Mouse (Mus musculus) frontal cortex, adult (tissue): ENCODE measurements around the gene Slc22a26.
"Not testable (repeated sequence)": the region's sequence is repeated elsewhere in the genome, so short reads cannot be mapped to it uniquely, and the experiment has no call there.

Source experiments
- ATAC-seq: cut with Nextera tagmentation; 2 replicates; pipeline ENCODE4 v1.9.2; 2017; ENCODE audit warnings: mild to moderate bottlenecking, moderate library complexity, mixed read lengths; ENCODE audit not compliant: low TSS enrichment

Slc22a26 gene

DNA sequence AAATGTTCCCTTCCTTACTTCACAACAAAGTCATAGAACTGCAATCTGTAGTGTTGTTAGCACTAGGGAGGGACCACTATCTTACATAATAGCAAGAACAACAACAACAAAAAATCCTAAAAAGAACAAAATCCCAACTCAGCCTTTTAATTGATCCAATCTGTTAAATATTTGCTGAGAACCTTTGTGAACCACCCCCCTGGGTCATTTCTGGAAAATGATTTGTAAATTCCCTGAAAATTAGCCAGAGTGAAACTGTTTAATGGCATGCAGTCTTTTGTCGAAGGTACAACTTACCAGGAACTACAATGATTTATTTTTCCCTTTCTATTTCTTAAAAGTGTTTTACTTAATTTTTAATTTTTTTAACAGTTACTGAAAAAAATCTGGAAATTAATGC is at the start of gene Slc22a26:
Gene Slc22a26, minus strand, starts transcription at position 97 of the 400 bp plus-strand sequence.
- no peak for ATAC-seq

DNA sequence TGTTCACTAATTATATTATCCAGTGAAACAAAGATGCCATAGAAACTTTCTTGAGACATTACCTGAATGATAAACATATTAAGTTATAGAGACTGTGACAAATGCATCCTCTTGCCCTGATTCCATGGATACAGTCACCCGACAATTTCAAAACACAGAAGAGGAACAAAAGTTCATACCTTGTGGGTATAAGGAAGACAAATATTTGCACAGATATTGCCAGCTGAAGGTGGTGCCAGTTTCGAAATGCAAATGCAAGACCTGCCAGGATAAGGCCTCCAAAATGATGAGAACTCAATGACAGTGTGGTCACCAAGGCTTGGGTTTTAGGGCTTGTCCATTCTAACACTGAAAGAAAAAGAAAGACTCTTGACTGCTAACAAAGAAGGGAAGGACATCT is 27.4 kb upstream of the Slc22a26 start:
- no peak for ATAC-seq

DNA sequence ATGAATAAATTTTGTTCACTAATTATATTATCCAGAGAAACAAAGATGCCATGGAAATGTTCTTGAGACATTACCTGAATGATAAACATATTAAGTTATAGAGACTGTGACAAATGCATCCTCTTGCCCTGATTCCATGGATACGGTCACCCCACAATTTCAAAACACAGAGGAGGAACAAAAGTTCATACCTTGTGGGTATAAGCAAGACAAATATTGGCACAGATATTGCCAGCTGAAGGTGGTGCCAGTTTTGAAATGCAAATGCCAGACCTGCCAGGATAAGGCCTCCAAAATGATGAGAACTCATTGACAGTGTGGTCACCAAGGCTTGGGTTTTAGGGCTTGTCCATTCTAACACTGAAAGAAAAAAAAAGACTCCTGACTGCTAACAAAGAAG is 11.9 kb downstream of the Slc22a26 start:
- no peak for ATAC-seq

DNA sequence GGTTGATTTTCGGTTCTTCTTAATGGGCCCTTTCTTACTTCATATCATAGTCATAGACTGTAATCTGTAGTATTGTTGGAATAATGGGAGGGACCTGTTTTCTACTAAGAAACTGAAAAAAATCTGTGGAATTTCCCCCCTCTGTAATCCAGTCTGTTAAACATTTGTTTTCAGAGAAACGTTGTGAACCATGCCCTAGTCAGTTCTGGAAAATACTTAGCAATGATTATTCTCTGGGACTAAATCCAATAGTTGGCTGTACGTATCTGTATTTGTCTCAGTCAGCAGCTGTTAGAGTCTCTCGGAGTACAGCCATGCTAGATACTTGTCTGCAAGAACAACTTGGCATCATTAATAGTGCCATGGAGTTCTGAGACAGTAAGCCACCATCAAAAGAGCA is 27.2 kb downstream of the Slc22a26 start:
- no peak for ATAC-seq

DNA sequence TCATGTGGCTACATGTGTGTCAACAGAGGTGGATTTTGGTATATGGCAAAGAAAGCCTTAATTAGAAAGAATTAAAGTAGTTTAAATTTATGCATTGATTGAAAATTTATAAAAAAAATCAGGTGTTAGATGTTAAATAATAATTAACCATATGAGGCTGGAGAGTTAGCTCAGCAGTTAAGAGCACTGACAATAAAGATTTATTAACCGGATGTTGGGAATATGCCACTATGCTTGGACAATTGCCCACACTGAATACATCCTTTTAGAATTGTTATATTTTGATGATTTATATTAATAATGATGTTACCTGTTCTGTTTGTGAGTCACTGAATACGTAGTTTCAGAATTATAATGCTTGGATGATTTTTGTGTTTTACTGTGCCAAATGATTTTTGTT is 36.3 kb downstream of the Slc22a26 start:
- no peak for ATAC-seq

- ATAC-seq, result no peak
Measured at GRCm38 (mm10) chr19:7765599-7765998, 36.9 kb downstream of the Slc22a26 start.

DNA sequence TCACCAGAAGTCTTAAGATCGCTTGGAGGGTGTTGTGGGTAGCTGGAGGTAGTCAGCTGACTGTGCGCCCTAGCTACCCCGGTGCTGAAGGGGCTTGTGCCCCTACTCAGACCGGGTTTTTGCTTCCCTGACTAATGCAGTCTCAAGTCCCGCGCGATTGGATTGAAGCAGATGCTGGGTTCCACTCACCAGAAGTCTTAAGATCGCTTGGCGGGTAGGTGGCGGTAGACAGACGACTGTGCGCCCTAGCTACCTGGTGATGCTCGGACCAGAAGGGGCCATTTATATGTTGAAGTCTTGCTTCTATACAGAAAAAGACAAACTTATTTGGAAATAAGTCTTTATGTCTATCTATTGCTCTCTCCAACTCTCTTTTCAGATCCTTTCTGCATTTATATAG is 49.1 kb downstream of the Slc22a26 start:
- ATAC-seq, result not testable (repeated sequence)
